In genomic region chr4:77259972-77260290, GRCm38 (mm10) we compare ENCODE assay signal across 19 mouse cellular contexts.
DNase-seq lines count a peak whose midpoint lies in the region; ATAC-seq and TF ChIP-seq lines count a peak whose summit lies in the region.
"Had no signal": no experiment of that assay in that cellular context is flagged by ENCODE, and none has a peak within 500 bp of the region (broad histone marks: within the 10 kb centered on the region; RNA-seq: fewer than 3 reads in every experiment).

No protein-coding gene starts in this region.

- H3K9me3 ChIP-seq in heart, embryonic 14.5 days (ENCODE audit: control insufficient read depth, low read length), result no peaks in the 10 kb centered on the region
- H3K9me3 ChIP-seq in heart, postnatal 0 days (replicated peaks; ENCODE audit: control insufficient read depth, low read length), result no peaks in the 10 kb centered on the region
- H3K9me3 ChIP-seq in hindbrain, embryonic 16.5 days (ENCODE audit: control insufficient read depth, low read length), result no peaks in the 10 kb centered on the region
- H3K9me3 ChIP-seq in hindbrain, embryonic 10.5 days, result no peaks in the 10 kb centered on the region
- H3K9me3 ChIP-seq in stomach, embryonic 14.5 days (ENCODE audit: control insufficient read depth, low read depth, low read length), result no peaks in the 10 kb centered on the region
- H3K9me3 ChIP-seq in stomach, postnatal 0 days (ENCODE audit: control insufficient read depth, low read length), result no peaks in the 10 kb centered on the region
- H3K9me3 ChIP-seq: embryonic facial prominence, embryonic 12.5 days; embryonic facial prominence, embryonic 15.5 days; forebrain, embryonic 15.5 days; heart, embryonic 12.5 days had no signal

- peaks cover 0 to 8% of the 10 kb centered on the region in 2 experiments; a peak in 2 of 4 replicates for H3K4me1 ChIP-seq in heart, embryonic 14.5 days (ENCODE audit: control insufficient read depth in 2 of 2, insufficient read depth in 2 of 2, low read length in 2 of 2)
- H3K4me1 ChIP-seq in heart, postnatal 0 days (ENCODE audit: control insufficient read depth, insufficient read depth), result peaks cover 11% of the 10 kb centered on the region; the same call in 1 of the 2 replicates
- H3K4me1 ChIP-seq in hindbrain, embryonic 16.5 days (ENCODE audit: control insufficient read depth, insufficient read depth, low read depth, low read length), result no peaks in the 10 kb centered on the region; the same call in 1 of the 2 replicates
- no peaks in the 10 kb centered on the region for H3K4me1 ChIP-seq in hindbrain, embryonic 10.5 days (replicated peaks)
- peaks cover 8% of the 10 kb centered on the region; the same call in 1 of the 2 replicates for H3K4me1 ChIP-seq in stomach, embryonic 14.5 days (ENCODE audit: control insufficient read depth, insufficient read depth, low read length)
- H3K4me1 ChIP-seq in stomach, postnatal 0 days (replicated peaks; ENCODE audit: control insufficient read depth, insufficient read depth), result no peaks in the 10 kb centered on the region

- no peak for ATAC-seq in heart, embryonic 14.5 days (ENCODE audit: insufficient number of reproducible peaks, insufficient read depth, low FRiP score, low read depth)
- ATAC-seq in heart, postnatal 0 days (ENCODE audit: insufficient read depth, low read depth), result no peak
- peak; percentile 30; the same call in 1 of the 2 replicates for ATAC-seq in hindbrain, embryonic 16.5 days
- ATAC-seq in stomach, embryonic 14.5 days (ENCODE audit: insufficient number of reproducible peaks, insufficient read depth, low FRiP score, low read depth), result 0 out of 2 replicates have a peak, but pooled peaks have one; percentile 23
- no peak for ATAC-seq in stomach, postnatal 0 days (ENCODE audit: low FRiP score, low TSS enrichment)
- ATAC-seq: CD4-positive, CD25-positive, alpha-beta regulatory T cell, adult 4 months; intestine, postnatal 0 days had no signal

- WGBS in heart, embryonic 14.5 days, result 67% methylated on average over 1 of the region's 1 CpGs
- WGBS in heart, postnatal 0 days, result 69% methylated on average over 1 of the region's 1 CpGs
- WGBS in hindbrain, embryonic 16.5 days, result 70% methylated on average over 1 of the region's 1 CpGs
- WGBS in hindbrain, embryonic 10.5 days, result 81% methylated on average over 1 of the region's 1 CpGs
- WGBS in stomach, embryonic 14.5 days, result 48% methylated on average over 1 of the region's 1 CpGs
- 35% methylated on average over 1 of the region's 1 CpGs for WGBS in stomach, postnatal 0 days

- no peak for TF ChIP-seq CTCF in heart, postnatal 0 days (IDR thresholded peaks at IDR 0.05; ENCODE audit: low read depth)
- no peak for TF ChIP-seq CTCF in stomach, postnatal 0 days (IDR thresholded peaks at IDR 0.05; ENCODE audit: low read depth)

- intact Hi-C loops in heart, postnatal 14 days (cut with DNase I), result no loop called here
- intact Hi-C loops in heart, postnatal 36 days (cut with DNase I), result no loop called here

- H3K4me3 ChIP-seq in heart, embryonic 14.5 days (ENCODE audit: control insufficient read depth in 1 of 2, insufficient read depth in 1 of 2, low read depth in 1 of 2, low read length in 2 of 2), result no peak overlapping the region
- H3K4me3 ChIP-seq in heart, postnatal 0 days (ENCODE audit: low read depth, low read length), result no peak overlapping the region
- H3K4me3 ChIP-seq in hindbrain, embryonic 16.5 days (ENCODE audit: low read length), result no peak overlapping the region
- no peak overlapping the region for H3K4me3 ChIP-seq in hindbrain, embryonic 10.5 days
- no peak overlapping the region for H3K4me3 ChIP-seq in stomach, embryonic 14.5 days (ENCODE audit: low read depth, low read length)
- H3K4me3 ChIP-seq in stomach, postnatal 0 days (ENCODE audit: low read depth, low read length), result no peak overlapping the region
- H3K4me3 ChIP-seq: embryonic facial prominence, embryonic 12.5 days; embryonic facial prominence, embryonic 15.5 days; forebrain, embryonic 15.5 days; heart, embryonic 12.5 days had no signal

- no peaks in the 10 kb centered on the region for H3K27me3 ChIP-seq in heart, embryonic 14.5 days (ENCODE audit: control insufficient read depth, insufficient read depth, low read length)
- no peaks in the 10 kb centered on the region for H3K27me3 ChIP-seq in heart, postnatal 0 days (ENCODE audit: control insufficient read depth, insufficient read depth, low read length)
- H3K27me3 ChIP-seq in hindbrain, embryonic 16.5 days (replicated peaks; ENCODE audit: control insufficient read depth, insufficient read depth, low read length), result no peaks in the 10 kb centered on the region
- H3K27me3 ChIP-seq in hindbrain, embryonic 10.5 days (ENCODE audit: insufficient read depth, poor library complexity, severe bottlenecking), result no peaks in the 10 kb centered on the region
- H3K27me3 ChIP-seq in stomach, embryonic 14.5 days (ENCODE audit: control insufficient read depth, insufficient read depth, low read length), result no peaks in the 10 kb centered on the region
- no peaks in the 10 kb centered on the region for H3K27me3 ChIP-seq in stomach, postnatal 0 days (ENCODE audit: control insufficient read depth, insufficient read depth, low read length)
- H3K27me3 ChIP-seq: embryonic facial prominence, embryonic 12.5 days; embryonic facial prominence, embryonic 15.5 days; forebrain, embryonic 15.5 days; heart, embryonic 12.5 days had no signal

- H3K4me2 ChIP-seq in heart, embryonic 14.5 days (ENCODE audit: low read length), result peak overlapping the region; percentile 39; the same call in 1 of the 2 replicates
- H3K4me2 ChIP-seq in heart, postnatal 0 days (ENCODE audit: low read depth, low read length), result peak overlapping the region; percentile 38; the same call in 1 of the 2 replicates
- no peak overlapping the region for H3K4me2 ChIP-seq in hindbrain, embryonic 16.5 days (ENCODE audit: low read length)
- H3K4me2 ChIP-seq in stomach, embryonic 14.5 days (replicated peaks; ENCODE audit: low read depth, low read length), result no peak overlapping the region
- no peak overlapping the region for H3K4me2 ChIP-seq in stomach, postnatal 0 days (replicated peaks; ENCODE audit: low read depth)
- H3K4me2 ChIP-seq: embryonic facial prominence, embryonic 12.5 days; embryonic facial prominence, embryonic 15.5 days; forebrain, embryonic 15.5 days; heart, embryonic 12.5 days had no signal

- no peak overlapping the region; a peak in 1 of 4 replicates for H3K27ac ChIP-seq in heart, embryonic 14.5 days (replicated peaks in 1 of 2; ENCODE audit: control insufficient read depth in 1 of 2, insufficient read depth in 1 of 2, low read depth in 2 of 2, low read length in 2 of 2)
- no peak overlapping the region for H3K27ac ChIP-seq in heart, postnatal 0 days (ENCODE audit: low read depth)
- H3K27ac ChIP-seq in hindbrain, embryonic 16.5 days (ENCODE audit: low read depth, low read length), result no peak overlapping the region
- H3K27ac ChIP-seq in hindbrain, embryonic 10.5 days, result no peak overlapping the region
- no peak overlapping the region for H3K27ac ChIP-seq in stomach, embryonic 14.5 days (ENCODE audit: low read length)
- H3K27ac ChIP-seq in stomach, postnatal 0 days (replicated peaks), result no peak overlapping the region
- H3K27ac ChIP-seq: embryonic facial prominence, embryonic 12.5 days; embryonic facial prominence, embryonic 15.5 days; forebrain, embryonic 15.5 days had no signal

- no peak overlapping the region for H3K9ac ChIP-seq in heart, embryonic 14.5 days (ENCODE audit: low read length)
- H3K9ac ChIP-seq in heart, postnatal 0 days (replicated peaks; ENCODE audit: low read depth, low read length), result no peak overlapping the region
- no peak overlapping the region for H3K9ac ChIP-seq in hindbrain, embryonic 16.5 days (ENCODE audit: low read depth, low read length)
- no peak overlapping the region for H3K9ac ChIP-seq in stomach, embryonic 14.5 days (replicated peaks; ENCODE audit: low read depth, low read length)
- H3K9ac ChIP-seq in stomach, postnatal 0 days (ENCODE audit: low read length), result no peak overlapping the region
- H3K9ac ChIP-seq: embryonic facial prominence, embryonic 12.5 days; embryonic facial prominence, embryonic 15.5 days; forebrain, embryonic 15.5 days; heart, embryonic 12.5 days had no signal

- no peak for DNase-seq in heart, postnatal 14 days
- no peak for DNase-seq in heart, postnatal 0 days (ENCODE audit: low spot score)
- no peak for DNase-seq in heart, postnatal 36 days
- no peak for DNase-seq in hindbrain, embryonic 10.5 days (ENCODE audit: low spot score)
- DNase-seq in stomach, postnatal 0 days (ENCODE audit: low spot score), result no peak
- DNase-seq: adrenal gland, adult 2 months; cerebellum, adult 11 months; cerebellum, adult 9-11 months; gastrocnemius, postnatal 10 days; gastrocnemius, postnatal 36 days had no signal

- no peak for TF ChIP-seq EP300 in heart, postnatal 0 days (IDR thresholded peaks at IDR 0.05; ENCODE audit: low read depth)
- TF ChIP-seq EP300 in stomach, postnatal 0 days (optimal IDR thresholded peaks at IDR 0.05), result no peak

- no peaks in the 10 kb centered on the region for H3K36me3 ChIP-seq in heart, embryonic 14.5 days (ENCODE audit: control insufficient read depth, insufficient read depth, low read length)
- H3K36me3 ChIP-seq in heart, postnatal 0 days (replicated peaks; ENCODE audit: control insufficient read depth, insufficient read depth, low read length), result no peaks in the 10 kb centered on the region
- H3K36me3 ChIP-seq in hindbrain, embryonic 16.5 days (ENCODE audit: control insufficient read depth, insufficient read depth, low read length), result no peaks in the 10 kb centered on the region
- no peaks in the 10 kb centered on the region for H3K36me3 ChIP-seq in hindbrain, embryonic 10.5 days
- no peaks in the 10 kb centered on the region for H3K36me3 ChIP-seq in stomach, embryonic 14.5 days (ENCODE audit: control insufficient read depth, insufficient read depth, low read length)
- H3K36me3 ChIP-seq in stomach, postnatal 0 days (ENCODE audit: control insufficient read depth, insufficient read depth, low read length), result no peaks in the 10 kb centered on the region
- H3K36me3 ChIP-seq: embryonic facial prominence, embryonic 12.5 days; embryonic facial prominence, embryonic 15.5 days; forebrain, embryonic 15.5 days; heart, embryonic 12.5 days had no signal

Comparison
In these comparisons a context has a peak if more than half of its experiments do, and no peak if none do; other contexts are left out.
1. ATAC-seq: peak in hindbrain, embryonic 16.5 days (single experiment) and stomach, embryonic 14.5 days (single experiment); none in heart, embryonic 14.5 days (single experiment), heart, postnatal 0 days (single experiment) and stomach, postnatal 0 days (single experiment).
2. H3K4me2 ChIP-seq: peak in heart, embryonic 14.5 days (single experiment) and heart, postnatal 0 days (single experiment); none in hindbrain, embryonic 16.5 days (single experiment), stomach, embryonic 14.5 days (single experiment) and stomach, postnatal 0 days (single experiment).